Mouse (Mus musculus): Measurements from ENCODE around the gene Bphl. TPM values are rescaled to one million over a fixed set of nuclear protein-coding genes. Genes with fewer than 3 reads are reported as not detected.

Bphl gene
- total RNA-seq (2021): 10 to 100 TPM; 23.2 to 34.9 TPM
- long read RNA-seq, experiment 1, transcript Bphl-201 (7 exons, 1,253 nt): major isoform, 34 of 52 reads
- long read RNA-seq, experiment 1, partial matches to known transcripts: 9 of 52 reads
- long read RNA-seq, experiment 1, other reads (novel, unspliced or antisense): 9 of 52 reads
- long read RNA-seq, experiment 2, transcript Bphl-201 (7 exons, 1,253 nt): major isoform, 37 of 44 reads
- long read RNA-seq, experiment 2, partial matches to known transcripts: 4 of 44 reads
- long read RNA-seq, experiment 2, other reads (novel, unspliced or antisense): 3 of 44 reads

DNA sequence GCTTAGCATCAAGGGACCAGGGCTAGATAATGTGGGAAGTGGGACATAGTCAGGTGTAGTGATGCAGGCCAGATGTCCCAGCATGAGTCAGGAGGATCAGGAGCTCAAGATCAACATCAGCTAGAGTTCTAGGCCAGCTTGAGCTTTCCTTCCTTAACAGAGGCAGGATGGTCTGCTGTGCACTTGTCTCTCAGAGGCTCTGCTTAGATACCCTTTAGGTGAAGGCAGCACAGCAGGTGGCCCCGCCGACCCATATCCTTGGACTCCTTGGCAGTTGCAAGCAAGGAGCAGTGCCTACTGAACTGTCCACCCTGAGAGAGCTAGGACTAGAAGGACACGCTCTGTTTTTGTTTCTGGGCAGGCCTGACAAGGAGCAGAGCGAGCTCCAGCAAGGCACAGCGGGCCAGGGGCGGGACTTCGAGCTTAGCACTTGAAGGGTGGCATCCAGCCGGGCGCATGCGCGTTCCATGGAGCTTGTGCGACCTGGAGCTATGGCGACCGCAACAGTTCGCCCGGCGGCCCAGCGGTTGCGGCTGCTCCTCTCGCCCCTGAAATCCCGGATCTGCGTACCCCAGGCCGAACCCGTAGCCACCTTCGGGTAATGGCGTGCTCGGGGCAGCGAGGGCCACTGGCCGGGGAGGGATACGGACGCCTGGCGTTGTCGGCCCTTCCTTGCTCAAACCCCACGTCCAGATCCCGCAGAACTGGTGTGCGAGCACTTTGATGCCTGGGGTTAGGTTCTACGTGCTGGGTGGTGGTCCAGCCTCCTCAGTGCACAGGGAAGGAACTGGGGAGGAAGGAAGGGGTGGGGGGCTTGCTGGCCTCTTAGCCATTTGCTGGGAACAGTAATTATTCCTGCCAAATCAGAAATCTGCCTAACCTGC, at the start of gene Bphl:
Gene Bphl, plus strand, starts transcription at position 426 of the 884 bp plus-strand sequence.
- peak; percentile 80 to 94 for DNase-seq (ENCODE audit: low spot score in 2 of 2)

DNA sequence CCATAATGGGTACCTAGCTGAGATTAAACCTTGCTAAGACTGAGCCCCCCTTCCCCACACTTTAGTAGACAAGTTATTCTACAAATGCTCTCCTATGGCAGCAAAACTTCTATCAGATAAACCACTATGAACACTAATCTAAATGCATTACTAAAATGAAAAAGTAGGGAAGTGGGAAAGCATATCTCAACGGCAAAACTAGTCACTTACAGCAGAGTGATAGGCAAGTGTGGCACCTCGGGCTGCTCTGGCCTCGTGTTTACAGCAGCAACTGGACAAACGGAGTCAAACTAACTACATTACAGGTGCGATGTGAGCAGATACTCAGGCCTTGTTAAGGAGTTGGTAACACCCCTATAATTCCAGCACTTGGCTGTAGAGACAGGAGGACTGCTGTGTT, 47.8 kb upstream of the Bphl start:
- DNase-seq (ENCODE audit: low spot score in 2 of 2): no peak

DNA sequence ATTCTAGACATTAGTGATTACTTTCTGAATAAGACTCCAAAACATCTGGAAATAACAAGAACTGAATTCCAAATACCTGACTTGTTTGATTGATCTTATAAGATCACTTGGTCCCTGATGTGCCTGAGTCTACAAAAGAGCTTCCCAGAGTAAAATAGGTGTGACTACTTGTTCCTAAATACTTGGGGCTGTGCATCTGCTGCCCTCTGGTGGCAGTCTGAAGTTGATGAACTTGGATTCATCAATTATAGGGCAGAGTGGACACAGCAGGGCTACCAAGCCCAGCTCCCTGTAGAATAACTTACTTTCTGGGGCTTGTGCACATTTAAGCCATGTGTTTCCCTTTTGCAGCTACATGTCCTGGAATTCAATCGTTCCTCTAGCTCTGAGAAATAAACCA, 42.2 kb upstream of the Bphl start:
- DNase-seq (ENCODE audit: low spot score in 2 of 2): peak; percentile 23 to 67

DNA sequence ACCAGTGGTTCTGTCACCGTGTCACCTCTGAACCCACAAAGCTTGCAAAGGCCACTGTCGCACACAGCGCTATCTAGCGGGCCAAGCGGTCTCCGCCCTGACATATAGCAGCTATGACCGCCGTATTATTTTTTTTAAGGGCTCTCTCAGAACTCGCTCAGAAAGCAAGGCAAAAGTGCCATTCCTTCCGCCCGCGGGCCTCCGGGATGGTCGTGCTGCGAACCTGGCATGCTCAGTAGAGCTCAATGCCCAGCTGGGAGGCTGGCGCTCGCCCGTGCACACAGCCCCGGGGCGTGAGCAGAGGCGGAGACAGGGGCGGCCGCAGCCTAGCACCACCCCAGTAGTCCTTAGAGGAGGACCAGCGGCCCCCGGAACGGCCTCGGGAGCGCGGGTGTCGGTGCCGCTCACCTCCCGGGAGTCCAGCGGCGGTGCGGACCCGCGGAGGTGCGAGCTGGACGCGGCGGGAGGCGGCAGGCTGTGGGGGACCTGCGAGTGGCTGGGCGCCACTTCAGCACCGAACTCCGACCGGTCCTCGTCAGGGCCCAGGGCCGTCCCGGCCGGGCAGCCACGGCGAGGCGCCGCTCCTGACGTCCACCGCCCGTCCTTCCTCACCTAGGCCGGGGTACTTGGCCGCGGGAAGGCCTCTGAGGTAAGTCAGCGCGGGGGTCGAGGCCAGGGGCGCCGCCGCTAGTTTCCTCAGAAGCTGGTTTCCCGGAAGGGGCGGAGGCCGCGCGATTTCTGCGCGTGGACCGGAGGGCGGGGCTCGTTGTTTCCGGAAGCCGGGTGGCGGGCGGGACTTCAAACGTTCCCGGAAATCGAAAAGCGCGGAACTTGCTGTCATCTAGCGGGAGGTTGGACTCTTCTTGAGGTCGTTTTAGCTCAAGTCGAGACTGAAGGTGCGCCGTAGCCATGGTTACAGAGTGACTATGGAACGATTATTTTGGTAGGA, 35.1 kb upstream of the Bphl start, which contains the start of the genes Ripk1 and Serpinb6a:
Gene Ripk1, plus strand, starts transcription at position 306 of the 949 bp plus-strand sequence.
Gene Serpinb6a, minus strand, starts transcription at position 737 of the 949 bp plus-strand sequence.
- peak; percentile 84 to 93 for DNase-seq (ENCODE audit: low spot score in 2 of 2)

DNA sequence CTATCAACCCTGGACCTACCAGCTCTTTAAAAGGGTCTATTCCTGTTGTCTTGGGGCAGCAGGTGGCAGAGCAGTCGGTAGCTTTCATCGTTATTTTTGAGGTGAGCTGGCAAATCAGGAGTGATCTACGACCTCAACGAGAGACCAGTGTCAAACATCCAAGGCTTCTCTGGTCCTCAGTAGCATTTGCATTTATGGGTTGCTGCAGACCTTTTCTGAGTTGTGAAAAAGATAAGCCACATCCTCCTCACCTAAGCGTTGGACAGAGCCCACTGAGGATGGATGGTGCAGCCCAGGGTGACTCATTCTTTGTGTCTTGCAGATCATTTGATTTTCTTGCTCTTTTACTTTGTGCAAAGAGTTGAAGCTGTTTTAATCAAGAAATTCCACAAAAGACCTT, 34.3 kb upstream of the Bphl start:
- no peak for DNase-seq (ENCODE audit: low spot score in 2 of 2)

DNA sequence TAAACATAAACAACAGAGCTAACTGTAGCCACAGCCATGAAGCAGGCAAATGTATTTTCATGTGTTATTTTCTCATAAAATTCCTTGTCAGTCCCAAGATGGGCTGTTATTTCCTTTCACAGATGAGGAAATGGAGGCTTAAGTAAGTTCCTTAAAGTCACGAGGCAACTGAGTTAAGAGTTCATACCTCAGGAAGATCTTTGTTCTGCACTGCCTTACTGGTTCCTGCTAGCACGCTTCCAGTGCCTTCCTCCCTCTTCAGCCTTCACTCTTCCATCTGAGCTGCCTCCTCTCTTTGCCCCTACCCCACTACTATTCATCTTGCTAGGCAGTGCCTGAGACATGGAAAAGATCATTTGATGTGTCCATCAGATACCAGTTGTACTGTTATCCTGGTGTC, 30.2 kb upstream of the Bphl start:
- no peak for DNase-seq (ENCODE audit: low spot score in 2 of 2)

DNA sequence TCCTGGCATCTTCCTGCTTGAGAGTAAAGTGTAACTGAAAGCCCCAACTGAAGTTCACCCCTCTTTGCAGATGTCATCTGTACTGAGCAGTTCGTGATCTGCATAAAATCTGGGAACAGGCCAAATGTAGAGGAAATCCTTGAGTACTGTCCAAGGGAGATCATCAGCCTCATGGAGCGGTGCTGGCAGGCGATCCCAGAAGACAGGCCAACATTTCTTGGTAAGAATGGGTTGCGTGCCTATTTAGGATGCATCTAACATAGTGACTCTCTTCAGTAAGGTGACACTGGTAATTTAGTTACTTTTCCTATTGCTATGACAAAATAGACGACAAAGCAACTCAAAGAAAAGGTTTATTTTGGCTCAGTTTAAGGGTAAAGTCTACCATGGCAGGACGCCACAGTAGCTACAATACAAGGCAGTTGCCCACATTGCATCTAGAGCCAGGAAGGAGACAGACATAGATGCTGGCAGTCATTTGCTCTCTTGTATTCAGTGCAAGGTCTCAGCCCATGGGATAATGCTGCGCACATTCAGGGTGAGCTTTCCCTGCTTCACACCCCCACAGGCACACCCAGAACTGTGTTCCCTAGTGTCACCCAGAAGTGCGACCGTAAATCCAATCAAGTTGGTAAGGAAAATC, 20.3 kb upstream of the Bphl start:
- DNase-seq (ENCODE audit: low spot score in 2 of 2): no peak

DNA sequence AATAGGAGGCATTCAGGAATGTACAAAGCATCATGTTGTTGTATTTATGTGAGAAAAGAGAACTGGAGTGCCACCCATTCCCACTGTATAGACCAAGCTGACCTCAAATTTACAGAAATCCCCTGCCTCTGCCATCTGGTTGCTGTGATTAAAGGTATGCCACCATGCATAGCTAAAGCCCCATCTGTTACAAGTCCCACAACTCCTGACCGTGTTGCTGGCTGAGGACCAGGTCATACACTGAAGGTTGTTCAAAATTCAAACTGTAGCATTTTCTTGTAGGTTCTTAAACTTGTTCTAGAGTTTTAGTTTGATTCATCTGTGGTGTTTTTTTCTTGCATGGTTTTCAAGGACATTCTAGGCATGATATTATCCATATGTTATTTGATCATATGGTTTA, 18.9 kb upstream of the Bphl start:
- DNase-seq (ENCODE audit: low spot score in 2 of 2): no peak

DNA sequence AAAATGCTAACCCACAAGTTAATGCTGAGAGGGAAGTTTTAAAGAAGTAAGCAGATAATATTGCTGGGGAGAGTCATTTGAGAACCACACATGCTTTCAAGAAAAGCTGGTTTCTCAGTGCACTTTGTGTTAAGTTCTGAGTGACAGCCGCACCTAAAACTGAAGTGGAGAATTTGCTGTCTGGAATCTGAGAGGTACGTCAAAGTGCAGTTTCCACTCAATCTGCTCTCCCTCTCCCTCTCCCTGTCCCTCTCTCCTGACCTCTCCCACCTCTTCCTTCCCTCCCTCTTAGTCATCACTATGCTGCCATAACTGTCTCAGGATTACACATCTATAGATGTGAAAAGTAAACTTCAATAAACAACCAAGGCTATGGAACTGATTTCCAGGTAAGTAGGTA, 15.4 kb upstream of the Bphl start:
- no peak for DNase-seq (ENCODE audit: low spot score in 2 of 2)

DNA sequence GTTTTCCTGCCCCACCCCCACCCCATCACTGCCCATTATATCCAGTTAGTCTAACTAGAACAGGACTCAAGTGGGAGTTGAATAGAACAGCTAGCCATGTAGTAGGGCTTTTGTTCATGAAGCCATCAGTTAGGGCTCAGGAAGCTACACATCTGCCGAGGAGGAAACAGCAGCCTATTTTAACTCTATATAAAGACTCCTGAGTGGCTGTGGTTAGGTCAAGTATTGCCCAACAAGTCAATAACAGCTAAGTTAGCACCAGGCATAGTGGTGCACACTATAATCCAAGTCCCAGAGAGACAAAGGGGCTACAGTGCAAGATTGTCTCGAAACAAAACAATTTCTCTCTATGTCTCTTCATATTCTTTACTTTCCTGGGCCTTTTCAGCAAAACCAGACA, 5.4 kb upstream of the Bphl start:
- no peak for DNase-seq (ENCODE audit: low spot score in 2 of 2)

DNA sequence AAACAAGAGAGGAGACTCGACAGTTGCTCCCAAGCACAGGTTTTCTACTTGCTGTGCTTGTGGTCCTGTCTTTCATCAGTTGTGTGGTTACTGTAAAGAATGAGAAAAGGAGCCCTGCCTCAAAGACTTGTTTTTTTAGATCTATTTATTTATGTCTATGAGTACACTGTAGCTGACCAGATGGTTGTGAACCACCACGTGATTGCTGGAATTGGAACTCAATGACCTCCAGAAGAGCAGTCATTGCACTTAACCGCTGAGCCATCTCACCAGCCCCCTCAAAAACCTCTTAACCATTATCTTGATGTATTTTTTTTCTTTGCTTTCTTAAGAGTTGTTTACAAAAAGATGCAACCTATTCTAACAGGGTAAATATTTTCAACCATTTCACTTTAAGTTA, 2.0 kb upstream of the Bphl start:
- DNase-seq (ENCODE audit: low spot score in 2 of 2): no peak

DNA sequence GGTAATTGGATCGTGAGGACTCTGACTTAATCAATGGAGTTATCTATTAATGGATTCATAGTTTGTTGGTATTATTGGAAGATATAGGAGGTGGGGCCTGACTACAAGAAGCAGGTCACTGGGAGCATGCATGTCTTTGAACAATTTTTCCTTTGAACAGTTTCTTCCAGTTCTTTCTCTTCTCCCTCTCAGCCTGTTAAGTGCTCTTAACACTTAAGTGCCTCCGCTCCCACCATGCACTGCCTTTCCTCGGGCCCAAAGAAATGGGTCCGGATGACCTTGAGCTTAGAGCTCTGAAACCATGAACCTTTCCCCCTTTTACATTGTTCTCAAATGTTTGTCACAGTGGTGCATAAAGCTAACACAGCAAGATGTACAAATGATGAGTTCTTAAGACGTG, 671 bp upstream of the Bphl start:
- no peak for DNase-seq (ENCODE audit: low spot score in 2 of 2)

DNA sequence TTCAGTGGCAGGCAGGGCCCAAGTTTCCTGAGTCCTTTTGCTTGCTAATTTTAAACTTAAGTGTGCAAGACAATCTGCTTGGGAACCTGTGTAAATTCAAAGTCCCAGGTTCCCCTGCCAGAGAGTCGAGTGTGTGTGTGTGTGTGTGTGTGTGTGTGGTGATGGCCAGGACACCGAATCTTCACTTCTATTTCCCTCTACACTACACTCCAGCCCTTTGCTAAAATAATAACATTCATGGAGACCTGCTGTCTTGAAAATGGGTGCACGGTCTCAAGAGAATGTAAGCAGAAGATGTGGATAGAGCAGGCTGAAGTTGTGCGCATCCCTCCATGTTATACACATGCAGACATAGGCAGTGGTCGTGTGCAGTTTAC, 647 bp downstream of the Bphl start:
- peak in 1 of 2 experiments; percentile 13 for DNase-seq (ENCODE audit: low spot score in 2 of 2)

DNA sequence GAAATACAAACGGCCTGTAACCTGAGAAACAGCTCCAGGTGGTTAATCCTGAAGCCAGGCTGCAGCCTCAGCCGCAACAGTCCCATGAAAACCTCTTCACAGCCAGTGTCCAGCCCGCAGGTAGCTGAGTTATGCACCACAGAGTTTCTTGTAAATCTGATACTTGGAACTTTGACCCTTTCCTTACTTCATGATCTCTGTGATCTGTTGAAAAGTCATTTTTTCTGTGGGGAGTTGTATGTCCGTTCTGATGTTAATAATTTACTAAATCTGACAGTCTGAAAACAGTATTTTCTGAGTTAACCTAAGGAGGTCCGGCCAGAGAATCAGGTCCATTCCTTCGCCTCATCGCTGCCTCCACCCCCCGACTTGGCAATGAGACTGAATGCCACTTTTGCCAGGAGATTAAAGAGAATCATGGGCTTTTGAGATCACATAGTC, 1.5 kb downstream of the Bphl start:
- no peak for DNase-seq (ENCODE audit: low spot score in 2 of 2)

DNA sequence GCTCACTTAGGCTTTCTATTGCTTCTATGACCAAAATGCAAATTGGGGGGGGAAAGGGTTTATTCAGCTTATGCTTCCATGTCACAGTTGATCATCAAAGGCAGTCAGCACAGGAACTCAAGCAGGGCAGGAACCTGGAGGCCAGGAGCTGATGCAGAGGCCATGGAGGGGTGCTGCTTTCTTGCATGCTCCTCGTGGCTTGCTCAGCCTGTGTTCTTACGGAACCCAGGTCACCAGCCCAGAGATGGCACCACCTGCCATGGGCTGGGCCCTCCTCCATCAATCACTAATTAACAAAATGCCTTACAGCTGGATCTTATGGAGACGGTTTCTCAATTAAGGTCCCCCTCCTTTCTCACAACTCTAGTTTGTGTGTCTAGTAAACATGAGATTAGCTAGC, 2.7 kb downstream of the Bphl start:
- no peak for DNase-seq (ENCODE audit: low spot score in 2 of 2)

DNA sequence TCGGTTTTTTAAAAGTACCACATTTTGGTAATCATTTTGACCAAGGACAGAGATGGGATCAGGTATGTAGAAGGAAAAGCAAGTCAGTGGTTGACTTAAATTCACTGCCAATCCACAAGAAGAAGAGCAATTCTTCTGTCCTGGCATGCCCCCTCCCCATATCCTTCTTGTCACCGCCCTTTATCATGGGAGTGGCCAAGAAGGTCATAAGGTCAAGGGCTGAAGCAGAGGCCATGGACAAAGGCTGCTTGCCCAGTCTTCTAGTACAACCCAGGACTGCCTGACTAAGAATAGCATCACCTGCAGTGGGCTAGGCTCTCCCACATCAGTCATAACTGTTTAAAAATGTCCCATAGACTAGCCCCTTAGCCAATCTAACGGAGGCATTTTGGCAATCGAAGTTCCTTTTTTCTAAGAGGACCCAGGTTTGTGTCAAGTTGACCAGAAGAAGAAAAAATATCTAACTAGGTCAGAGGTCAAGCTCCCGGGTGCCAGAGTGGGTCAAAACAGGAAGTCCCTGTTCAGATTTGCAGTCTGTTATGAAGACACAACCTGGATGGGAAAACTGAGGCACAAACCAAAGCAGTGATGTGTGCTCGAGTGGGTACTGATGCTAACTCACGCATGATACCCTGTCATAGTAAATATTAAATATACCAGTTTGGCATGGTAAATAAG, 6.5 kb downstream of the Bphl start:
- DNase-seq (ENCODE audit: low spot score in 2 of 2): no peak

DNA sequence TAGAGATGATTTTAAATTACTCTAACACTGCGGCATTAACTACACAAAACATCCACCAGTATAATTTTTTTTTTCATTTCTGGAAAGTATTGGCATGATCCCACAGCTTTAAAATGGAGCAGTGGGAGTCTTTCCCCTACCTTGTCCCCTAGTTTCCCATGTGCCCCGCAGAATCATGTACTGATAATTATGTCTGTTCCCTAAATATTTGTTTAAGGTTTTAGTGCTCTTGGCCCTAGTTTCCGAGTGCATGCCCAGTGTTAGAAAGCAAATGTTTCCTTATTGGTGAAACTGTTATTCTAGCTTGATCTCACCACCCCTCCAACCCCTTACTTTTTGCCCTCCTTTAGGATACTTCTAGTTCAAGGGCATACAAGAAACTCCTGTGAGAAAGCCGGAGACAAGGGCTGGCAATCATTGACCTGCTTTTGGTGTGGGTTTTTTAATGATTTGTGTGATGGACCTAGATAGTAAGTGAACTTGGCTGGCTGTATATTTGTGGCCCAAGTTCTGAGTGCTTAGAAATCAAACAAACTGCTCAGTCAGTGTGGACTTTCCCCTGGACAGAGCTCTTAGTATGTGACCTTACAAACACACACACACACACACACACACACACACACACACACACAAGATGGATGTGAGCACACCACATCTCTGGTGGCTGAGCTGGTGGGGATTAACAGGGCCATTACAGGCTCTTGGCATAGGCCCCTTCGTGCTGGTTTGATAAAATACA, 8.3 kb downstream of the Bphl start:
- DNase-seq (ENCODE audit: low spot score in 2 of 2): no peak

DNA sequence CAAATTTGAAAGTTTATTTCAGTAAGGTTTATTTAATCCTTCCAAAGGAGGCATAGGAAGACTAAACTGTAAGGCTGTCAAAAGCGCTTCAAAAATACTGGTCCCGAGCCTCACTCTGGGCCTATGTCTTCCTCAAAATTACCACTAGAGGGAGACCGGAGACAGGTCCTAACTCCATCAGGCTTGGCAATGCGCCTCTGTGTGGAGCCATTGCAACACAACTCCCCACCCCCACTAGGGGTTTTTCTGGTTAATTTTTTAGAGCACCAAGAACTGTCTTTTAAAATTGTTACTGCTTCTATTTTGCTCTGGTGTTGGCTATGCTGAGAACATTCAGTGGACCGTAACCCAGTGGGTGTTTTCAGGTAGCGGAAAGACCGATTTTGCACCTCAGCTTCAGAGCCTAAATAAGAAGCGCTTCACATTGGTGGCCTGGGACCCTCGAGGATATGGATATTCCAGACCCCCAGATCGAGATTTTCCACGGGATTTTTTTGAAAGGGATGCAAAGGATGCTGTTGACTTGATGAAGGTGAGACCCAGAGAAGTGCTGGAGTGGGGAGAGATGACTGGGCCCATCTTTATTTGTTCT, 9.1 kb downstream of the Bphl start:
- DNase-seq (ENCODE audit: low spot score in 2 of 2): peak; percentile 63 to 84

DNA sequence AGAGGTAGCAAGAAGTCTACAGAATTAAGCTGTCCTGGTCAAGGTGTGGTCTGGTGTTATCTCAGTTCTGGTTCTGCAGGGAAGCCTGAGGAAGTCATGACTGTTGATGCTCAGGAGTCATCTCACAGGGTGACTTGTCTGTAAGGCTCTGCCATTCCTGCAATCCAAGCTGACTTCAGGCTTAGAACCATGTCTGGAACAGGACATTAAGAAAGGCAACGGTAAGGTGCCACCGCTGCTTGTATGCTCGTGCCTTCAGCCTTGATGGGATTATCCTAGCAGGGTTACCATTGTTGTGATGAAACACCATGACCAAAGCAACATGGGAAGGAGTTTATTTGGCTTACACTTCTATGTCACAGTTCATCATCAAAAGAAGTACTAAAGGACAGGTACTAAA, 10.1 kb downstream of the Bphl start:
- DNase-seq (ENCODE audit: low spot score in 2 of 2): no peak

Measured in gastrocnemius, postnatal 4 days (tissue).